Mouse (Mus musculus): ENCODE results near the gene Taar8b.

- TF ChIP-seq TAL1 (IDR thresholded peaks at IDR 0.05; ENCODE audit: low read length) (no peak), GATA1 (IDR thresholded peaks at IDR 0.05; ENCODE audit: low read length) (no peak)
Observed at GRCm38 (mm10) chr10:24133132-24133531, 41.0 kb upstream of the Taar8b start.
